Mouse (Mus musculus): ENCODE measurements at regions not wholly inside any gene's neighbourhood (a gene's known extent, or its start where the extent isn't known, plus 50 kb on each side); places are given as distances from the start of the nearest gene placed in this dataset.
A peak's percentile ranks its signal among the peaks of the same experiment; 100 is the strongest.

DNA sequence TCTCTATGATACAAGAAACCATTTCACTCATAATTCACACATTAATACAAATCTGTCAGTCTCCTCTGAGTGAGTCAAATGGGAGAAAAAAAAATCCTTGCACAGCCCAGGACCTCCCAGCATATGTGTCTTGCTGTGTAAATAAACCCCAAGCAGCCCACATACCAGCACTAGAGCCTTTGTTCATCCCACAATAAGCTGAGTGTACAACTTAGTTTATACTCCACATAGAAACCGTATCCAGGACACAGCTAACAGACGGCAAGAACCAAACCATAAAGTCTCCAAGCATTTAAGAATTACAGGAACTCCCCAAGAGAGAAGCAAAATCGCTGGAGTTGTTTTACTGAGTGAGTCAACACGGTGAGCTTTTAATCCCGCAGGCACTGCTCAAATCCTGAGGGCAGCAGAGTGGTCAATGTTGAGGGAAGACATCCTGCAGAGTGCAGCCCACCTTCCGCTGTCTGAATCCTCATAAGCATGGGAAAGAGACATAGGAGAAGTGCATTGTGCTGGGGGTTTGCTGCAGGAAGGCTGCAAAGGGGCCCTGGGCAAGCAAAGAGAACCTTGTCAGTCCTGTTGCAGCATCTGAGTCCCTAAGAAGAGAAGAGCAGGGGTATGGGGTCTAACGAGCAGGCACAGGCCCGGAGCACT lies 436.4 kb downstream of the Tns3 start:
- DNase-seq (ENCODE audit: low spot score), result no peak

DNA sequence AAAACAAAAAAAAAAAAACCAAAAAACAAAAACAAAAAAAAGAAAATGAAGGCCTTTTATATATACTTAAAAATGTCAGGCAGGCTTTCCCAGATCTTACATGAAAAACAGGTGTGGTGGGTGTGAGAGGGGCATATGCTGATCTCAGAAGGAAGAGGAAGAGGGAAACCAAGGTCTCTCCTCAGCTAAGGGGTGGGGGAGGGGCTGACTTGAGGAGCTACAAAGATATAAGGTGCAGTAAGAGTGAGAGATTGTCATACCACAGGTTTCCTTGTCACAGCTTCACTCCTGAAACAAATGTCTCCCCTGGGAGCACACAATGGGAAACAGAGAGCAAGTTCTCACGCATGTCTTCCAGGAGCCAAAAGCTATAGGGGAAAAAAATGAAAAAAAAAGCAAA lies 440.0 kb downstream of the Tns3 start:
- peak; percentile 61 for DNase-seq (ENCODE audit: low spot score)

DNA sequence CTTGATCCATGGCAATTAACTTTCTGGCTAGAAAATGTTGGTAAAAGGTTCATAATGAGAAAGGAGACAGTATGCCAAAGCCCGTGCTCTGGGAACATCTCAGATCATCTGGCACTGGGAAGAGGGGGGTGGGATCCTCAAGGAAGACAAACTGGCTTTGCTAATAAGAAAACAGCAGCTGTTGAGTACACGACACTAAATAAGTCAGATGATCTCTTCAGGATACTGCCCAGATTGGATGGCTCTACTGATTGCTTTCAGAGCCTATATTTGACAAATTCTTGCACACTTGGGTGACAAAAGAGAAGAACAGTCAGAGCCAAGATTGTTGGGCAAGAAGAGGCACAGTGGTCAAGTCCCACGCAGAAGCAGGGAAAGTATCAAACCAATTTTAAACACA lies 443.7 kb downstream of the Tns3 start:
- DNase-seq (ENCODE audit: low spot score), result no peak

DNA sequence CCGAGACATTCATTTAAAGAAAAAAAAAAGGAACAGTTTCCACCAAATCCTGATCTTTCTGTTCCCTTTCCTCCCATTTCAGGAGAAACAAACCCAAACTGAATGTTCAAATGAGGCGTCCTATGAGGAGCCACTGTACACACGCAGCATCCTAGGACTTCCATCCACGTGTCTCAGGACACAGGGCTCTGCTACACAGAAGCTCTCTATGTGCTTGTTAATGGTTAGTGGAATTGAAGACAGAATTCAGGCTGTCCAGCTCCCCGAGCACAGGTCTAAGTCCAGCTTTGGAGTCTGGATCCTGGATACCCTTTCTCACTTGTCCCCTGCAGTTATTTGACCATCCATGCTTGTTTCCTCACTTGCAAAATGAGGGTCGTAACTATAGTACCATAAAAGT lies 444.4 kb downstream of the Tns3 start:
- DNase-seq (ENCODE audit: low spot score), result no peak

DNA sequence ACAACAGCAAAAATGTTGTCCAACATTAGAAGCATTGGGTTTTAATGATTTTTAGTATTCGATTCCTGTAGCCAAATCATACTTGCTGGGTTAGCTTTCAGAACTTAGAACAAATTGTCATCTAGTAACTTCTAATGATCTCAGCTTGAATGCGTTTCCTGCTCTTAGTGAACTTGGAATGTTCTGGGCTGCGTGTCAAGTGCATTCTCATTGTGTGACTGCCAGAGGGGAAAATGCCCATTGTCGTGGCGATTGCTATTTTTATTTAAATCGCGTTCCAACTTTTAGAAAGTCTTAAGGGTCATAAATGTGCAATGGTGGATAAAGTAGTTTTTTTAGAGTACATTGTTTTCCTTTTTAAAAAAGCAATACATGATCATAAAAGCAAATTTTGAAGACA lies 448.7 kb downstream of the Tns3 start:
- no peak for DNase-seq (ENCODE audit: low spot score)

DNA sequence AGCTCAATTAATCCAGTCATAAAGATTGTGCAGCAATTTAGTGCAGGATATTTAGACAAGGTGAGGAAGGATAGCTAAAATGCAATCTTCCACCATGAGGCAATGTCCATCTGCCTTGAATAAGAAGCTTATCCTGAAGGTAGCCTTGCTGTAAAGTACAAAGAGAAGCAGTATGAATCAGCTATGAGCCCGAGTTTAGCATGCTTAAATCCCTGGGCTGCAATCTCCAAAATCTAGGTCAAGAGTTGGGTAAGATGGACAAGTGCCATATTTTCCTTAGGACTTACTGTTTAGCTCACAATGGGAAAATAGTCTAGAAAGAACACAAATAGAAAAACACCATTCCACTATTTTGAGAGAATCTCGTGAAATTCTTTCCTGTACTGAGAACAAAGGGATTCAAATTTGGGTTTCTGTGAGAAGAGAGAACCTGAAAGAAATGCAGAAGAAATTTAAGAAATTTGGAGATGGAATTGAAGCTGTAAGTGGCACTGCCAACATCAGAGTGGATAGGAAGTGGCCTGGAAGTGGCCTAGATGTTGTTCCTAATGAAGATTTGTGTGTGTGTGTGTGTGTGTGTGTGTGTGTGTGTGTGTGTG lies 449.9 kb downstream of the Tns3 start:
- no peak for DNase-seq (ENCODE audit: low spot score)

DNA sequence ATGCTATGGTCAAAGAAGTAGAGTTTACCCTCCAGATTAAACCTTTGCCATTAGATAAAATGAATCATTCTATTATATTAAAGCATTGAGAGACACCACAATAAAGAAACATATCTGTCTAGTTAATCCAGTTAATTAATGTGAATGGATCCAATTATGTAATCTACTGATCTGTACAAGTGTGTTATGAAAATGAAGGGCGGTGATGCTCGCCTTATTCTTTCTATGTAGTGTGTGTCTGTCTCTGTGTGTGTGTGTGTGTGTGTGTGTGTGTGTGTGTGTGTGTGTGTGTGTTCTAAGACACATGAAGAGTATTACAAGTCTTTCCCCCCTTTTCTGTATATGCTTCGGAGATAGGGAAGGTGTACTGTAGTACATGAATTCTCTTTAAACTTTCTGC lies 451.2 kb downstream of the Tns3 start:
- DNase-seq (ENCODE audit: low spot score), result no peak

DNA sequence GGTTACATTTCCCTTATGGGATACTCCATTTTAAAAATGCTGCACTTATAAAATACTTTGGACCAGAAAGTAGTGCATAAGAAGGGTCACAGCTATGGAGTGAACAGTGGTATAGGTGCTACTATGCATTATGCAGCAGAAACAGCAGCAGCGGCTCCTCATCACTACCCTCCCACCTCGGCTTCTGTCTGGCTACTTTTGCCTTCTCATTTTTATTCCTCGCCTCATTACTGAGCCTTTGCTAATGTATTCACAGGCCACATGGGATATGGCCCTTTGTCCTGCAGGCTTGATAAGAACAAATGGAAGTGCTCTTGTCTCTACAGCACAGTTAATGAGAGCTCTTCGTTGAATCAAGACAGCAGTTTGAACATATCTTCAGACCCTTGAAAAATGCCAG lies 451.6 kb downstream of the Tns3 start:
- no peak for DNase-seq (ENCODE audit: low spot score)

DNA sequence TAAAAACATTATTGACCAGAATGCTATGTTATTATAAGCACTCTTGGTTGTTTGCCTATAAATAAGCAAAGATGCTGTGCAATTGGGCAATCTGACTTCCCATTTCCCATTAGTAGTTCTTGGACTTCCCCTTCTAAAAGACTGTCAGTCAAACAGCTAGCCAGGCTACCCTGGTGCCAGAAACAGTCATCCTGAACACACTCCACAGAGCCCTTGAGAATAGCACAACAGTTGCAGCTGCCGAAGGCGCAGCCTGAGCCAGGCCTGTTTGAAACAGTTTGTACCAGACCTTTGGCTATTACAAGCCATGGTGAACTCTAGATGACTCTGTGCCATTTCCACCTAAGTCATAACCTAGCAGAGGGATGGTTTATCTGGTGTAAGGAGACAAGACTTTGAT lies 455.3 kb downstream of the Tns3 start:
- no peak for DNase-seq (ENCODE audit: low spot score)

DNA sequence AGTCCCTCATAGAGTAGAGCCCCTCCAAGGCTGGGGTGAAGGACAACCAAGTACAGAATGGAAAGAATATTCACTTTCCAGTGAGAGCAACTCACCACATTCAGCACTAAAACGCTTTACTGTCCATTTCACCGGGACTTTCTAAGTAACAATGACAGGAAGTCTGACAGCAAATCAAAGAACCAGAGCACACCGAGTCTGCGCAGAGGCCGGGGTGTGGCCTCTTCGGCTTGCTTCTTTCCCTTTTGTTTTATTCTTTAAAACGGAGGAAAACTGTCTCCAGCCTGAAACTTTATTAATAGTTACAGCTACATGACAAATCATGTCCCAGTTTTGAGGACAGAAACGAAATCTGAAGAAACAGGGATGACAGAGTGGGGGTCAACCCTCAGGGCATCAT lies 465.0 kb downstream of the Tns3 start:
- DNase-seq (ENCODE audit: low spot score), result no peak

All from thymus, postnatal 0 days (tissue).